Mouse (Mus musculus) cortical plate, adult 2 months (tissue): Measurements from ENCODE around the gene BC067074.

Experiments used
- CTCF ChIP-seq: fragments of 200-500 bp; IDR thresholded peaks from 2 replicates; pipeline ENCODE4 v1.5.1; 2011; ENCODE audit warnings: mild to moderate bottlenecking, control low read depth, low read length; ENCODE audit not compliant: insufficient read depth; ENCODE audit errors: extremely low read depth
- POLR2A ChIP-seq: fragments of 200-500 bp; IDR thresholded peaks from 2 replicates; pipeline ENCODE4 v1.6.1; 2011; ENCODE audit warnings: mild to moderate bottlenecking, low read length, control low read depth; ENCODE audit not compliant: insufficient read depth; ENCODE audit errors: extremely low read depth

- TF ChIP-seq CTCF: no peak
- TF ChIP-seq POLR2A: no peak
Observed at GRCm38 (mm10) chr13:113368931-113369579, 76.1 kb downstream of the BC067074 start.
